Mouse (Mus musculus): Measurements from ENCODE around the gene Plin1.

DNA sequence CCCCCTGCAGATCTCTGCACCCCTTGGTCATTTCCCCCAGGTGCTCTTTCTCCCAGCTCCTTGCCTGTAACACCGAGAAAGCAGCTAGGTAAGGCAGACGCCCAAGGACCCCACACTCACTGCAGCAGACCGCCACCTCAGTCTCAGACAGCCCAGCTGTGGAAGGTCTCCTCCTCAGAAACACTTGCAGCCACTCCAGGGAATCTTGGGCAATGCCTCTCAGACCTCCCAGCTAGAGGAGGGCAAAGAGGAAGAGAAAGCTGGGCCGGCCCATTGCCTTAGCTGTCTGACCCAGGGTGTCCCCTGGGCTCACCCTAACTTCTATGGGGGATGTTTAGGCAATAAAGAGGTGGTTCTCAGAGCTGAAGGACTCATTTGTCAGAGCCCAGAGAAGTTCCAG is at the start of gene Plin1:
- TF ChIP-seq CTCF (IDR thresholded peaks at IDR 0.05; ENCODE audit: borderline replicate concordance, insufficient read depth, low read length) (no peak), POLR2A (IDR thresholded peaks at IDR 0.05; ENCODE audit: low read depth, low read length) (no peak)
